Mouse (Mus musculus): ENCODE data around the gene Tns1.

The Tns1 gene

DNA sequence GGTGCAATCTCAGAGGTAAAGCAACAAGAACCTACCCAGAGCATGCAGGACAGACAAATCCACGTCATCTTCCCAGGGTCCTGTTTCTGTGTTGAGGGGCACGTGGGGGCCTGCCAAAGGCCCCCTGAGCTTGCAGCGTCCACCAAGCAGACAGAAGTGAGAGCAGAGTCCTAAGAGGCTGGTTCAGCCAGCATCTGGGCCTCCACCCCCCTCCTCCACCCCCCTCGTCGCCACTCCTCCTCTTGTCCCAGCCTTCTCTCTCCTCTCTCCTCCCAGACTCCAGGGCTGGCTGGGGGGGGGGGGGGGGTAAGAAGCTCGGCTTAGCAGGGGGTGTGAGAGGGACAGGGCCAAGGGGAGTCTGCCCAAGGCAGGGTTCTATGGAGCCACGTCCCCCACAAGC, 33.1 kb downstream of the Tns1 start:
- DNase-seq (ENCODE audit: low spot score in 2 of 2) = no peak

DNA sequence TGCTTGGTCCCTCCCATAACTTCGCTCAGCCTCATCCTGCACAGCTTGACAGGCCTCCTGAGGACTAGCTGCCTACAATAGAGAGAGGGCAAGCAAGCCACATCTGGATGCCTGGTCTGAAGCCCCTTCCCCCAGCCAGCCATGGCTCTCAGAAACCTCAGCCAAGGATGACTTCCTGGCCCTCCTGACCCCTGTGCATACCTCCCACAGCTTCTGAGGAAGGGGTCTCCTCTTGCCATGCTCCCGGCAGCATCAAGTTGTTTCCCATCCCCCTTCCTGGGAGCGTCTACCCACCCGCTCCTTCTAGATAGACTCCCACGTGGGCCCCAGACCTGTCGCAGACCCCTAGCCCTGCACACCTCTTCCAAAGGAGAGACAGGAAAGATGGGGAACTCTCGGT, 33.9 kb downstream of the Tns1 start:
- no peak for DNase-seq (ENCODE audit: low spot score in 2 of 2)

DNA sequence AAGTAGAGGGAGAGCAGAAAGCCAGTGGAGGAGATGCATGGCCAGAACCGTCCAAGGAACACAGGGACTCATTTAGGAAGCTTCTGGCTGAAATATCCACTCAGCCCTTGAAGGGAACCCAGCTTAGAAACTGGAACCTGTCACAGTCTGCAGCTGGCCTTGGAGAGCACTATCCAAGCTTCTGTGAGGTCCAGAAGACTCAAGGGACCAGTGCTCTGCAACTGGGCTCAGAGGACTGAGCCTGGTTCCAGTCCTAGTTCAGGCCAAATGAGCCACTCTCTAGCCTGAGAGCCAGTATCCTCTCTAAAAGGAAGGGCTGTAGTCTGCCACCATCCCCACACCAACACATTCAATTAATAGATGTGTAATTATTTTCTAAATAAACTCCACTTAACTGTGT, 35.7 kb downstream of the Tns1 start:
- no peak for DNase-seq (ENCODE audit: low spot score in 2 of 2)

DNA sequence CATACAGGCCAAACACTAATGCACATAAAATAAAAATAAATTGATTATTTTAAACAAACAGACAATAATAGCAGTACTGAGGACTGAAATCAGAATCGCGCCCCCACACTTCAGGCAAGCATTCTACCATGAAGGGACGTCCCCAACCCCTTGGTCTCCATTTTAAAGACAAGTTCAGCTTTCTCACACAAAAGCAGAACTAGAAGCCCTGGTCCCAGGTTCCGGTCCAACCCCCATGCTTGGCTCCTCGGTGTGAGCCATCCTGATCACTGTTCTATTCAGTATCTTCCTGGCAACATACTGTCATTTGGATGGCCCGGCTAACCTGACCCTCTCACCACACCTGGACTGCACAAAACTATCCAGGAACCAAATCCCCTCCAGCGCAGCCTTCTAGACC, 38.7 kb downstream of the Tns1 start:
- DNase-seq (ENCODE audit: low spot score in 2 of 2) = no peak

DNA sequence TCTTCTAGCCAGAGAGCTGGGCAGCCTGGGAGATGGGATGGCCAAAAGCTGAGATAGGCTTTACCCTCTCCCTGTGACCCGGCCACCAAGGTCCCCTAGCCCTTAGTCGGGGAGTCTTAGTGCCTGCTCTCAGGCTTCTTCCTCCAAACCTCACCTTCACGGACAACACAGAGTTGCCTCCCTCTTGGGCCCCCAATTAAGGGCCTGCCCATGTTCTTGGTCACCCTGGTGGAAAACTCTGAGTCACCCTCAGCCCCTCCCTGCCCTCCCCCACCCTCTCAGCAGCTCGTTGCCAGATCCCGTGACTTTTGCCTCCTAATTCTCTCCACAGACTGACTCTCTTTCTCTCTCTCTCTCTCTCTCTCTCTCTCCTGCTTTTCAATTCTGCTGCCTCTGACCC, 39.5 kb downstream of the Tns1 start:
- DNase-seq (ENCODE audit: low spot score in 2 of 2) = no peak

DNA sequence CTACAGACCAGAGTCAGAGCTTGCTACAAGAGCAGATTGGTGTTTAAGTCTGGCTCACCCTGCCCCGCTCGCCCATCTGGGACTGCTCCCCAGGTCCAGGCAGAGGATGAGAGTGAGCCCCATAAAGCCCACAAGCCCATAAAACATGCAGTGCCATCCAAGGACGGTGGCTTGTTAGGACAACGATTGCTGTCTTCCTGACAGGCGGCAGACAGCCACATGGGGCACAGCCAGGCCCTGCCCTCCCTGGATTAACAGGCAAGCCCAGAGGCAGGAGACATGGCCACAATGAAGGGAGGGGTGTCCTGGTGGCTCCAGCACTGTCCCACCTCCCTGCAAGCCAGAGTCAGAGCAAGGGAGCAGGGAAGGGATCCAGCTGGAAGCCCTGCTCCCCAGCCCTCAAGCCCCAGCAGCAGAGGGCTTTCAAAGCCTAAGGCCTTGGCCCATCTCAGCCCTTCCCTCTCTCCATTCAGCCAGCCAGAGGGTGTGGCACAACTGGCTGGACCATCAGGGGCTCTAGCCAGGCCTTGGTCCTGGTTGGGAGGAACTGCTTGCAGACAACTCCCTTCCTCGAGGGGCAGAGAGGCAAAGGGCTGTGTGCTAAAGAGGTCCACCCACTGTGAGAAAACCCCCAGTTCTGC, 40.1 kb downstream of the Tns1 start:
- DNase-seq (ENCODE audit: low spot score in 2 of 2) = no peak

DNA sequence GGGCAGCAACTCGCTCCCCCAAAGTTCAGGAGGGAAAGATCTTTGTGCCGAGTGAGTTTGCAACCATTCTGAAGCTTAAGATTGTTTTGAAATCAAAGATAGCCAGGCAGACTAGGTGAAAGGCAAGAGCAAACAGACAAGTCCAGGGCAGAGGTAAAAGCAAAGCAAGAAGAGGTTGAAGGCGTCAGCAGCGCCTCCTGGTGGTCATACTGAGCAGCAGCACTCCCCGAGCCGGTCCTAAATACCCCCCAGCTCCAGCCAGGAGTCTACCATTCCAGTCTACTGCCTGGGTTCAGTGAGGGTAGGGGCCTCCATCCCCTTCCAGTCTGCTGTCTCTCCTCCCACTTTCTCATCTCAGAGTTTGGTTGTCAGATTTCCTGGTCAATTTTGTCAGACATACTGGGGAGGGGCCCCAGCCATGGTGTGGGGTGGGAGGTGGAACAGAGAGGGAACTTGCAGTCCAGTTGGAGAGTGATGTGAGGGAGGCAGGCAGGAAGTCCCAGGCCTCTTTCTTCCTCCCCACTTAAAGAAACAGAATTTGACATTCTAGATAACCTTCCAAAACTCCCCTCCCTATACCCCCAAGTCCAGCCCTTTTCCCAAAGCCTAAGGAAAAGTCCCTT, 41.3 kb downstream of the Tns1 start:
- DNase-seq (ENCODE audit: low spot score in 2 of 2) = peak in 1 of 2 experiments; percentile 35

DNA sequence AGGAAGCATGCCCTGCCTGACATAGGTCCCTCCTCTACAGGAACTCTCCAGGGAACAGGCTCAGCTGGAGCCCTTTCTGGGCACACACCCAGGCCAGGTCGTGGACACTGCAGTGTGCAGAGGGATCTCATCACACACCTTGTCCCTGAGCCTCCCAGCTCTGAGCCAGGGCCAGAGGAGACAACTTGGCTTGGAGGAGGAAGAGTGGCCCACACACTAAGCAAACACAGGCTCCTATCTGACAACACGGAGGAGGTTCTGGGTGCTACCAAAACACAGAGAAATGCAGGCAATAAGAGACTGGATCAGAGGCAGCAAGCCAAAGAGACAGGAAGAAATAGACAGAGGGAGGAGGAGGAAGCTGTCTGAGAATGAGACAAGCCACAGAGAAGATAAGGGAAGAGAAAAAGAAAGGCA, 42.7 kb downstream of the Tns1 start:
- no peak for DNase-seq (ENCODE audit: low spot score in 2 of 2)

DNA sequence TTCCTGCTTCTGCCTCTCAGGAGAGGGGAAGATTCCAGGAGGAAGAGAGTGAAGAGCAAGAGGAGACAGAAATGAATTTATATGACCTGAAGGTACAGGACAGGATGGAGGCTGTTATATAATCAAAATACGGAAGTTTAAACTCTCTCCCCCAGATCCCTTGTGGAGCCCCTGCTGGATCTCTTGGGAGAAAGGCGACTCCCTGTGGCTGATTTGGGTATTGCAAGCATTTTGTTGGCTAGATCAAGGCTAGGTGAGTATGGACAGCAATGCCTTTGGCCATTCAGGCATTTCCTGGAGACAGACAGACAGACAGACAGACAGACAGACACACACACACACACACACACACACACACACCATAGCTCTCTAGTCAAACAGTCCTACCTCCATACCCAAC, 46.9 kb downstream of the Tns1 start:
- peak; percentile 49 to 80 for DNase-seq (ENCODE audit: low spot score in 2 of 2)

DNA sequence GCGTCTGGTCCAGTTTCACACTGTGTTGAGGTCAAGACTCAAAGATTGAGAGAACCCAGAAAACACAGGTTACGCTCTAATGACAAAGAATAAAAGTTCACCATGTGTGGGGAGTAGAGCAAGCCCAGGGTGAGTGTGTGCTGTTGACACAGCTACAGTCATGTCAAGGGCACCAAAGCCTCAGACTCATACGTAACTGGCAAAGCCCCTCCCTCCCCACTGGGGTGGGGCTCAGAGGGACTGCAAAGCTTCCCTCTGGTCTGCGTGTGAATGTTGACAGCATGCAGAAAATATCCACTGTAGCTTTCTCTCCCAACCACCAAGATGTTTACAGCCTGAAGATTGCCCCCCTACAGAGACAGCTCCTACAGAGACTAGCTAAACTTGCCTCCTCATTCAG, 48.0 kb downstream of the Tns1 start:
- DNase-seq (ENCODE audit: low spot score in 2 of 2) = no peak

DNA sequence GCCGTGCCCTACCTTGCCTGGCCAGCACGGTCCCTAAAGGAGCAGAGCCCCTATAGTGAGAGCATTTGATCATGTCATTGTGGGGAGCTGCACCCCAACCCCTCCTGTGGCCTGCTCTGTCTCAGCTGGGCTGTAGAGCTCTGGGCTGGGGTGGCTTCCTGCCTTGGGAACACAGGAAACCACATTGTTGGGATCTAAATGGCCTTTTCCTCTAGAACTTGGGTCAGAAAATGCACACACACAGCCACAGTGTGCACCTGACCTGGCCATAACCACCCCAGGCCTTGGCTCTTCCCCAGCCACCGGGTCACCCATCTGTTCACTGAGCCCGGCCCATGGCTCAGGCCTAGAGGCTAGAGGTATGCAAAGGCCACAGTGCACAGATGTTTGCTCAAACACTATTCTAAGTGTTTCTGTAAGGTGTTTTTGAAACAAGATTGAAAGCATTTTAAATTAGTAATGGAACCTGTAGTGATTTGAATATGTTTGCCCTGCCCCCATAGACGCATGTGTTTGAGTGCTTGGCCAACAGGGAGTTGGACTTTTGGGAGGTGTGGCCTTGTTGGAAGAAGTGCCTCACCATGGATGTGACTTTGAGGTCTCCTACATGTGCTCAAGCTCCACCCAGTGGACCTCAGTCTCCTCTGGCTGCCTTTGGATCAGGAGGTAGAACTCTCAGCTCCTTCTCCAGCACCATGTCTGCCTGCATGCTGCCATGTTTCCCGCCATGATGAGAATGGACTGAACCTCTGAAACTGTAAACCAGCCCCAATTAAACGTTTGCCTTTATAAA, 49.4 kb downstream of the Tns1 start:
- DNase-seq (ENCODE audit: low spot score in 2 of 2) = no peak

DNA sequence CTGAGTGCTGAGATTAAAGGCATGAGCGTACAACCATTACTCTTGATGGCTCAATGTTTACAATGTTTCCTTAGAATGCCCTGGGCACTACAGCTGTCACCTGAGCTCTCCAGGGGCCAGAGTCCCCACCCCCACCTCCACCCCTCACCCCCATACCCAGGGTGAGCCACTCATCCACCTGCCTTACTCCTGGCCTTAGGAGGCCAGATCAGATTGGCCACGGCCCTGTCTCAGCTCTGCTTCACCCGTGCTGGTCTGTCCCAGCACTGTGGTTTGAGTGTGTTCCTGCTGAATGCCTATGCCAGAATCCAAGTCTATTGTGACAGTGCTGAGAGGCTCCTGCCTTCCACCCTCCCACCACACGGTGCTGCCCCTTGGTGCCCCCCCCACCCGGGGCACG, 50.5 kb downstream of the Tns1 start:
- no peak for DNase-seq (ENCODE audit: low spot score in 2 of 2)

DNA sequence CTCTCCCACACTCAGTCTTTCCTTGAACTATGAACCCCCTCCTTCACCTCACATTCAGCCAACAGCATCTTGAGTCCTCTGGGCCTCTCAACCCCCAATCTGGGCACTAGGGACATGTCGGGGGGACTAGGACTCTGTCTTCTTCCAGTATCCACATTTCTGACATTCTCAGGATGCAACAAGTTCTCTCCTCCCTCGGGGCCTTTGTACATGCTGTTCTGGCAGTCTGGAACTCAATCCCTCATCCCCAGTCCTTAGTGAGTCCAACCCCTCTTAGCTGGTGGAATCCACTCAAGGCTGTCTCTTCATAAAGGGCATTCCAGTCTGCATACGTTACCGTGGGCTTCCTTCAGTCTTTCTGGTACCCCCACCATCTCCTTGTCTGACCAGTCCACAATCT, 53.5 kb downstream of the Tns1 start:
- DNase-seq (ENCODE audit: low spot score in 2 of 2) = no peak

DNA sequence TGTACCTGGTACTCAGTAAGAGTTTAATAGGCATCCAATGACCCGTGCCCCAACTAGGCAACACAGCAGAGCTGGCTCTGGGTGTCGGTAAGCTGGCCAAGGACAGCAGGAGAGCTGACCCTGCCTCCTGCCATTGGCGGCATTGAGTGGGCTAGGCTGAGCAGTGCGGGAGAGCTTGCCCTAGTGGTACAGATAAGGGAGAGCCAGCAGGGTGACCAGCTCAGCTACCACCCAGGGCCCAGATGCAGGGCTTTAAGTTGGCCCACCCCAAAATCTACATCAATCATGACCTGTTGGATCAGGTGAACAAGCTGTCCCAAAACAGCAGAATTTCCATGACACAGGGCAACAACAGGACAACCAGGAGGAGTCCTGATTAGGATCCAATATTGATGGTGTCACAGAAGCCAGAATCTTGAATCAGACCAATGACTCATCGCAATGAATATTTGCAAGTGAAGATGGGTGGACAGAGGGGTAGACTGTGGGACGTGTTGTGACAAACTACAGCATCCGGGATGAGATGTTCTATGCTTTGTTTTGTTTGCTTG, 54.2 kb downstream of the Tns1 start:
- no peak for DNase-seq (ENCODE audit: low spot score in 2 of 2)

DNA sequence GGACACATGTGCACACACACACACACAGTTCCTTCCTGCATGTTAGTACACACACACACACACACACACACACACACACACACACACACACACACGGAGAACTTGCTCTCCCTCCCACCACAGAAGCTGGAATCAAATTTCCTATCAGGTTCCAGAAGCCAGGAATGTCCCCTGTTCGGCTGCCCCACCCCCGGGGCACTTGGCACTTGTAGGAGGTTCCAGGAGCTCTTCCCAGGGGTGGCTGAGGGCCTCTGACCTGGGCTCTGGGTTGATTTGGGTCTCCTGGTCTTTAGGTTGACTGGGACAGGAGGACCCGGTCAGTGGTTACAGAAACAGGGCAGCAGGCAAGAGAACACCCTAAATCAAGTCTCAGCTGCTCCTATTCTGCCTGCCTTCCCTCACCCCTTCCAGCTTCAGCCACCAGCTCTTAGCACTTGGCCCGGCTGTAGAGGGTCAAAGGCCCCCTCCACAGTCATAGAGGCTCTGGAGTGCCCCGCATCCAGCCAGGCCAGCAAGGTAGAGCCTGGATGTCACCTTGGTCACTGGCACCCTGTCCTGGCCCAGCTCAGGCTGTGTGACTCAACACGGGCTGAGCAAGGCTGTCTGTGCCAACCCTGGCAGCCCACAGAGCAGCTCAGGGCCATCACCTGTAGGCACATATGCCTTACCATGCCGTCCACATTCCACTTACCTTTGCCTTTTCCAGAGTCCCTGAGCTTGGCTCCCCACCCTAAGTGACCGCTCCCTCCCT, 55.0 kb downstream of the Tns1 start:
- no peak for DNase-seq (ENCODE audit: low spot score in 2 of 2)

DNA sequence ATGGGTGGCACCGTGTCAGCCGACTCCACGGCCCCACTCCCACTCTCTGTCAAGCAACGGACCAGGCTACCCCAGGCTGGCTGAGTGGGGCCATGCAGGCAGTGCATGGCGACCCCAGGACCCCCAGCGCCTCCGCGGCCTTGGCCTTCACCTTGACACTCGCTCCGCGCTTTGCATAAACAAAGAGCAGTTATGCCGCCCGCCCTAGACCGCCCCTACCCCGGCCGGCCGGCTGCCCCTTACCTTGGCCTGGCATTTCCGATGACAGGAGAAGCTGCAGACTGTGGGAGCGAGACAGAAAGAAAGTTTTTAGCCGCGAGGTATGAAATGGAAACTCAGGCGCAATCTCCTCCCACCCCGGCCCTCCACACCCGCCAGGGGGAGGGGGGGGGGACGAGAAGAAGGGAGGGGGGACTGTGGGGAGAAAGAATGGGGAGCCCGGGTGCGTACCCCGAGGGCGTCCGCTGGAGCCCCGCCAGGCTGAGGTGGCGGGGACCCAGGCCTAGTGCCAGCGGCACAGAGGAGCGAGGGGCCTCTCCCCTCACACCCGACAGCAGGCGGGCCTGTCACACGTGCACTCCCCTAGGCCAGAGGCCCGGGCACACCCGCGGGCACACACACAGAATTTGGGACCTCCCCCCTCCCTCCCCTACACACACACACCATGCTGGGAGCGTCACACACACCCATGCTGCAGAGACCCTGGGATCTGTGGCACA, 55.7 kb downstream of the Tns1 start:
- no peak for DNase-seq (ENCODE audit: low spot score in 2 of 2)

DNA sequence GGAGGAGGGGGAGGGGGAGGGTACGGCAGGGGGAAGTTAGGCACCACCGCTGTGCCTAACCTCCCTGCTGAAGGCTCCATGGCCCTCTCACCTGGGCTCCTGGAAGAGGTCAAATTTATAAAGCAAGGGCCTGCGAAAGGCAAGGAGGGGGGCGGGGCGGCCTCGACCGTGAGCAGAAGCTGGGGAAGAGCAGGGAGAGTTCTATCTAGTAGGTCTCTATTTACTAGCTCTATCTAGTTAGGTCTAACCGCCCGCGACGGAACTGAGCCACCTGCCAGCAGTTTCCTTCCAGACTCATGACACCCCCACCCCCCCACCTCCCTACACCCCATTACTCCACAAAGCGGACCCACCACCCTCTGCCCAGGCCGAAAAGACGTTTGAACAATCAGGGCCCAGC, 56.4 kb downstream of the Tns1 start:
- no peak for DNase-seq (ENCODE audit: low spot score in 2 of 2)

DNA sequence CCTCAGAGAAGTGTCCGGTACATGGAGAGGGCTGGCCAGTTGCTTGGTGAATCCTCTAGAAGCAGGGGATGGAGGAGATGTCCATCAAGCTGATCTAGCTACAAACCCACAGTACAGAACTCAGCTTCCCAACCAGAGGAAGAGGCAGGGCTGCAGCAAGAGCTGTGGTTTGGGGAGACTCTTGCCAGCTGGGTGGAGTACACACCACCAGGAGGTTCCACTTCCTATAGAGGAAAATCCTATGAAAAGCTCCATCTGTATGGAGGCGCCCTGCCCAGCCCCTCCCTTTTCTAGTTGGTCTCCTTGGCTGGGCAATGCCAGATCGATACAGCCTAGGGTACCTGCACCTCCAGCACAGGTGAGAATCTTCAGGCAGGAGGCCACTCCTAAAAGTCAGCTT, 57.7 kb downstream of the Tns1 start:
- DNase-seq (ENCODE audit: low spot score in 2 of 2) = no peak

DNA sequence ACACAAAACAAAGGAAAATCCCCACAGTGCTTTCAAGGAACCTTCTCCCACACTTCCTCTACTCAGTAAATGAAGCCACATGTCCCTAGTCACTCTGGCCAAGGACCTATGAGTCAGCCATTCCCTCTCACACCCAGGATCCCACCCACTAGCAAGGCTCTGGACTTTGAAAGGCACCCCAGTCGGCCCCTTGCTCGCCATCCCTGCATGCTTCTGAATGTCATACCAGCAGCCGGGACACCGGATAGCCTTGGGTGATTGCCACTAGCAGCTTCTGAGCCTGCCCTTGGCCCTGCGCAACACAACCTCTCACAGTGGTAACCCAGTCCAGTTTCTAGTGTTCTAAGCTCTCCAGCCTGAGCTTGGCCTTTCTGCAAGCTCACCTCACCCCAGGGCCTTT, 58.2 kb downstream of the Tns1 start:
- DNase-seq (ENCODE audit: low spot score in 2 of 2) = no peak

DNA sequence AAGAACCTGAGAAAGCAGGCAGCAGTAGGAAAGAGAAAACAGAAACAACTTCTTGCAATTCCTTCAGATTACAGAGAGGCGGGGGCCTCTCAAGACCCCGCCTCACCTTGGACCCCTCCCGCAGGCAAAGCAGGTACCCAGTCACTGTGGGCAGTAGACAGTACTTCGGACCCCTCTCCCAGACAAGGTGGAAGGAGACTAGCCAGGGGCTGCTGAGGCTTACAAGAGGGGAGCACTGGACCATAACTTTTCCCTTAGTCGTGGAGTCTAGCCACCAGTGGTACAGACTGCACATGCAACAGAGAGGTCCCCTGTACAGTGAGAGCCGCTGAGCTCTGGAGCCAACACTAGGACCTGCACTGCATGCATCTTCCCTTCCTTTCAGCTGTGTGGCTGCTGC, 64.2 kb downstream of the Tns1 start:
- no peak for DNase-seq (ENCODE audit: low spot score in 2 of 2)

DNA sequence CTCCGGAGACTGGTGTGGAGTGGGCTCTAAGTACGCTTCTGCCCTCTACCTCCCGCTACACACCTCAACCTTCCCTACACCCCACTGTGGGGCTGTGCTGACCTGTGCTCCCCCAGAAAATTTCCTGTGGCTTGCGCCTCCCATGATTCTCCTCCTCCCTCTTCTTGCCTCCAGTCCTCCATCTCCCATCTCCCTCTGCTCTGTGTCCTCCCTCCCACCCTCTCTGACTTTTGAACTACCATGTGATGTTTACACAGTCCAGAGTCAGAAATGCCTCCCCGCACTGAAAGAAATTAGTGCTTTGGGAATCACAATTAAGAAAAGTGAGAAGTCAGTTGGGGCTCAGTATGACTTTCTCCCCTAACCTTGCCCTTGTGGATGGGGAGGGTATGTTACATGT, 64.7 kb downstream of the Tns1 start:
- DNase-seq (ENCODE audit: low spot score in 2 of 2) = no peak

DNA sequence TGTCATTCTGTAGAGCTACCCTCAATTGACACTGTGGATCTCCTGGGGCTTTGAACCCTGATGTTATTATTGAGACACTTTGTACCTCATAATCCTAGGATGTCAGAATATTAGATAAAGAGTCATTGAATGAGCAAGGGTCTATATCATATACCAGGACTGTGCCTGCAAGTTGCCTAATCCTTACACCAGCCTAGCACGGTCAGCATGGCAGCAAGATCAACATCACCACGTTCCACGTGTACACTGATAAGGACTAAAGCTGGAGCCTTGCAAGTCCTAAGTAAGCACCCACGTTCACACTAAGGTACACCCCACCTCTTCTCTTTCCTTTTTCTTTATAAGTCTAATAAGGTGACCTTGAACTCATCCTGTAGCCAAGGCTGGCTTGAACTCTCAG, 65.5 kb downstream of the Tns1 start:
- no peak for DNase-seq (ENCODE audit: low spot score in 2 of 2)

Measured in right cerebral cortex, postnatal 10 days (tissue).